Mouse (Mus musculus) C2C12 (cell line): ENCODE data around the gene Cebpa.

Source experiments
- CTCF ChIP-seq: IDR thresholded peaks from one replicate; pipeline ENCODE4 v1.5.1; 2011; ENCODE audit not compliant: control insufficient read depth, insufficient read depth, insufficient read length
- MAX ChIP-seq: IDR thresholded peaks from one replicate; pipeline ENCODE4 v1.6.1; 2011; ENCODE audit warnings: mild to moderate bottlenecking, control low read depth
- USF1 ChIP-seq: IDR thresholded peaks from one replicate; pipeline ENCODE4 v1.6.1; 2011; ENCODE audit warnings: low read depth, mild to moderate bottlenecking, control low read depth, moderate library complexity

DNA sequence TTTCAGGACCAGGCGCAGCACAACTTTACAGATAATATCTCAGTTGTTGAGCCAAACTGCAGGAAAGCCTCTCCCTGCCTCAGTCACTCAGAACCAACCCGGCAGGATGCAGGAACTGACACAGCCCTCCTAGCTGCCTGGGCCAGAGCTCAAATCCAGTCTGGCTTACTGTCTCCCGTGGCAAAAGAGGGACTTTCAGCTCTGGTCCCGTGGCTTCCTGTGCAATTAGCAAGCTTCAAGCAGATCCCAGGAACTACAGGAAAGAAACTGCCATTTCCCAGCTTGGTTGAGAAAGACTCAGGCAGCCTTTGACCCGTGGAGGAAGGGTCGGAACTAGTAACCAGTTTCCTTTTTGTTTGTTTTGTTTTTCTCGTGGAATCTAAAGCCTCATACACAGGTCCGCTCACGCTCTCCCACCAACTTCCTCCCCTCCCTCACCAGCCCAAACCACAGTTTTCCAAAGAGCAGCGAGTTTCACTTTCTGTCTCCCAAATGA, 38.2 kb upstream of the Cebpa start:
- TF ChIP-seq CTCF (no peak), USF1 (no peak), MAX (no peak)
